Mouse (Mus musculus) megakaryocyte, embryonic 14.5 days (primary cell): ENCODE measurements around the gene Gpr18.

Experiments
- FLI1 ChIP-seq: IDR thresholded peaks from 2 replicates; pipeline ENCODE4 v1.6.1; 2012; ENCODE audit warnings: low read length, inconsistent platforms, mixed read lengths
- GATA1 ChIP-seq: IDR thresholded peaks from 3 replicates; pipeline ENCODE4 v1.6.1; 2012; ENCODE audit warnings: mixed read lengths, low read length, inconsistent platforms, borderline replicate concordance

GRCm38 (mm10) chr14:121934597-121934946 lies 19.0 kb upstream of the Gpr18 start:
- TF ChIP-seq GATA1 (no peak), FLI1 (no peak)
